Mouse (Mus musculus) adrenal gland (tissue): ENCODE measurements around the gene Fry.

Experiments
- intact Hi-C: fragments of 180-260 bp; cut with DNase I; formaldehyde crosslinking; loops from one replicate; pipeline ENCODE4 v1.15.1; 2025

Fry gene

GRCm38 (mm10) chr5:150168712-150169111, 50.3 kb downstream of the Fry start:
- intact Hi-C loops, result loop anchor here (2.0 kb wide), 1 partner anchor 258 kb away; no protein-coding TSS in a partner anchor

GRCm38 (mm10) chr5:150171562-150171961, 53.1 kb downstream of the Fry start:
- intact Hi-C loops, result loop anchor here (10.0 kb wide), 1 partner anchor 163 kb away; no protein-coding TSS in a partner anchor

GRCm38 (mm10) chr5:150173869-150174268, 55.4 kb downstream of the Fry start:
- intact Hi-C loops, result loop anchor here (10.0 kb wide), 1 partner anchor 161 kb away; no protein-coding TSS in a partner anchor

- intact Hi-C loops, result loop anchor here (10.0 kb wide), 1 partner anchor 160 kb away; no protein-coding TSS in a partner anchor
Observed at GRCm38 (mm10) chr5:150174950-150175349, 56.5 kb downstream of the Fry start.

GRCm38 (mm10) chr5:150176251-150177015, 58.0 kb downstream of the Fry start:
- intact Hi-C loops, result loop anchor here (10.0 kb wide), 1 partner anchor 158 kb away; no protein-coding TSS in a partner anchor

- intact Hi-C loops, result loop anchor here (10.0 kb wide), 1 partner anchor 157 kb away; no protein-coding TSS in a partner anchor
Observed at GRCm38 (mm10) chr5:150177757-150178156, 59.3 kb downstream of the Fry start.

GRCm38 (mm10) chr5:150178194-150178801, 59.9 kb downstream of the Fry start:
- intact Hi-C loops, result loop anchor here (10.0 kb wide), 1 partner anchor 157 kb away; no protein-coding TSS in a partner anchor

- intact Hi-C loops, result no loop called here
Observed at GRCm38 (mm10) chr5:150180985-150181607, 62.7 kb downstream of the Fry start.

- intact Hi-C loops, result no loop called here
Observed at GRCm38 (mm10) chr5:150184959-150185358, 66.5 kb downstream of the Fry start.

GRCm38 (mm10) chr5:150186121-150186520, 67.7 kb downstream of the Fry start:
- intact Hi-C loops, result no loop called here

GRCm38 (mm10) chr5:150186676-150187075, 68.2 kb downstream of the Fry start:
- intact Hi-C loops, result no loop called here

GRCm38 (mm10) chr5:150188031-150188430, 69.6 kb downstream of the Fry start:
- intact Hi-C loops, result no loop called here

- intact Hi-C loops, result no loop called here
Observed at GRCm38 (mm10) chr5:150190454-150191358, 72.3 kb downstream of the Fry start.

GRCm38 (mm10) chr5:150195514-150196210, 77.2 kb downstream of the Fry start:
- intact Hi-C loops, result no loop called here

- intact Hi-C loops, result no loop called here
Observed at GRCm38 (mm10) chr5:150196211-150196585, 77.8 kb downstream of the Fry start.

- intact Hi-C loops, result no loop called here
Observed at GRCm38 (mm10) chr5:150196881-150197311, 78.5 kb downstream of the Fry start.

GRCm38 (mm10) chr5:150206749-150207148, 88.3 kb downstream of the Fry start:
- intact Hi-C loops, result no loop called here

- intact Hi-C loops, result no loop called here
Observed at GRCm38 (mm10) chr5:150207596-150207995, 89.2 kb downstream of the Fry start.

- intact Hi-C loops, result no loop called here
Observed at GRCm38 (mm10) chr5:150208009-150208408, 89.6 kb downstream of the Fry start.

- intact Hi-C loops, result no loop called here
Observed at GRCm38 (mm10) chr5:150214081-150214480, 95.6 kb downstream of the Fry start.
